Mouse (Mus musculus) C2C12 (cell line): ENCODE measurements around the gene Arid5b.

Experiments
- CTCF ChIP-seq: IDR thresholded peaks from one replicate; pipeline ENCODE4 v1.5.1; 2011; ENCODE audit not compliant: control insufficient read depth, insufficient read depth, insufficient read length
- MAX ChIP-seq: IDR thresholded peaks from one replicate; pipeline ENCODE4 v1.6.1; 2011; ENCODE audit warnings: mild to moderate bottlenecking, control low read depth

DNA sequence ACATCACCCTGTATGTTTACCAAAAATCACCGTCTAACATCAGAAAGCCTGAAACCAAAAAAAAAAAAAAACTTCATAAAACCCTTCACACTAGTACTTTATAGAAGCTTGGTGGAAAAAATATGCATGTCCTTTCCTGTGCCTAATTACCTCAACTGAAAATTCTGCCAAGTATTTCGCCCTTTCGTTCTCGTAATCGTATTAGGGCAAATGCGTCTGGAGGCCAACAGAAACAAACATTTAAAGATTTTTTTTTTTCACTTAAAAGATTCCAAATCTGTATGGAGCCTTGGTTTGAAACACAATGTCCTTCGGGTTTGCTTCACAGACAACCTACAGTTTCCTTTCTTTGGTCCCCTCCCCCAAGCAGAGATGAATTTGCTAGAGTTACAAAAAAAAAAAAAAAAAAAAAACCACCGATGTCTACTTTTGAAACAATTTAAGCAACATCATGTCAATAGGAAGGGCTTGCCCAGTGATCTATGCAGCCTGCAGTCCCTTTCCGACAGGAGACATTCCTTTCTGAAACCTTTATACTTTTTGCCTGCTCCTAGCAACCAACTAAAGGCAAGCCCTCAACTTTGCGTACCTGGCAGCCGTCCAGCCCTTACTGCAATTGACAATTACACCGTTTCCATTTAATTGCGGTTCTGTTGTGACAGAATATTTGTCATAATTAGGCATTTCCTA lies 86.7 kb downstream of the Arid5b start:
- TF ChIP-seq CTCF (no peak), MAX (no peak)
